Mouse (Mus musculus): ENCODE data around the gene Tacc2. TPM values are rescaled to one million over a fixed set of nuclear protein-coding genes. Genes with fewer than 3 reads are reported as not detected.

Gene Tacc2
- polyA plus RNA-seq, 1 experiment from 2014 or later = 58.9 TPM

DNA sequence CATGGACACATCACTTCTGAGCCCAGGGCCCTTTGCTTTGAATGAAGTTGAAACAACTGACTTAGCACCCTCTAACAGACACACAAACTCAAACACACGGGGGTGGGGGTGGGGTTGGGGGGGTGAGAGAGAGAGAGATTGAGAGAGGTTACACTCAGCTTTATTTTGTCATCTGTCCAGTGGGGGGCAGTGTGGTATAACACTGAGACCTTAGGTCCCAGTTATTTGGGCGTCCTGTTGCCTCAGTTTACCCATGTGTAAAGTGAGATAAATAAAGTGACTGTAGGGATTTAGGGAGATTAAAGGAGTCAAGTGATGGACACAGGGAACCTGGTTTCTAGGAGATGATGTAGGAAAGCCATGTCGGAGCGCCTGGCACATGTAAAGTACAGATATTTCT, 163.9 kb downstream of the Tacc2 start:
- WGBS = 90% methylated on average over 4 of the region's 4 CpGs
- Histone ChIP-seq H3K36me3 (peaks cover 90% of the 10 kb centered on the region), H3K27me3 (replicated peaks) (no peaks in the 10 kb centered on the region), H3K27ac (replicated peaks) (no peak overlapping the region), H3K9ac (replicated peaks) (no peak overlapping the region), H3K4me1 (no peaks in the 10 kb centered on the region), H3K9me3 (replicated peaks) (no peaks in the 10 kb centered on the region), H3K4me3 (replicated peaks) (no peak overlapping the region), H3K4me2 (no peak overlapping the region)
- no peak for ATAC-seq (ENCODE audit: low FRiP score)

DNA sequence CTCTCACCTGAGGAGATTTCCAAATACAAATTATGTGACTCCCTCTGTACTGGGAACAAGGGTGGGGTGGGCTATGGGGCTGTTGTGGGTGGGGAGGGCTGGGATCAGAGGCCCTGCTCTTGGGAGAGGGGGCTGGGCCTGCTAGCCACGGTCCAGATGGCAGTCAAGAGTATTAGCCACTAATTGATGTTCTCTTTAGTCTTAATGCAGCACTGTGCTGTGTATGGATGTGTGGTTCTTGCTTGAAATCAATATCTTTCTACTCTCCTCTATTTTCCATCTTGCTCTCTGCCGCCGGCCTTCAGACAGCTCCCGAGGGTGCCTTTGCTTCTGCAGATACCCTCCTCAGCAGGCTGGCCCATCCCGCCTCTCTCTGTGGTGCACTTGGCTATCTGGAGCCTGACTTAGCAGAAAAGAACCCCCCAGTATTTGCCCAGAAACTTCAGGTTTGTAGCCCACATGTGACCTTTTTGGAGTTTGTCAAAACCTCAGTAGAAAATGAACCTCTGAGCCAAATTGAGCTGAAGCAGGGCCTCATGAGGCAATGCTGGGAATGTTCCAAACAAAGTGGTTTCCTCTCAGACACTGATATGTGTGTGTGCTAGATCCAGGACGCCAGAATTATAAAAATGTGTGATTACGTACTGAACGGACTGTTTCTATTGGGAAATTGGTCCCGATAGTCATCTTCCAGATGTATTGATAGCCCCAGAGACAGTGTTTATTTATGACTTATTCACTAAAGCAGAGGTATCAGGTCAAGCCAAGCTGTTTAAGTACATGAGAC, 166.2 kb downstream of the Tacc2 start:
- Histone ChIP-seq H3K9me3 (replicated peaks) (no peaks in the 10 kb centered on the region), H3K9ac (replicated peaks) (no peak overlapping the region)
- WGBS = 53% methylated on average over 9 of the region's 9 CpGs

DNA sequence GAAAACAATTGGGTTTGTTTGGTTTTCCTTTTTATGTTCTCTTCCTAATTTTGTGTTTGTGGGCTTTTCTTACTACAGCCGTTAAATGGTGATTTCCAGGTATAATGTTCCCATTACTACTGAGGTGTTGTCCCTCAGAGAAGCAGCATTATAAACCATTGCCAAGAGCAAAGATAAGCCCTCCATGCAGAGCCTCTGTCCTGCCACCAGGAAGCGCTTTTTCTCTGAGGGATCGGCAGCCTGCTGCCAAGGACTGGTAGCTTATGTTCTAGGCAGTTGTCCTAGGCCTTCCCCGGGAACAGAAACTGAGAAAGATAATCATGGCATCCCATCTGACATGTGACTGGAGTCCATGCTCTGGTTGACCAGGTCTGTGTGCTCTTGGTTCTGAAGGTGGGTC, 171.9 kb downstream of the Tacc2 start:
- H3K9me3 ChIP-seq (replicated peaks) = no peaks in the 10 kb centered on the region
- H3K27ac ChIP-seq (replicated peaks) = peak overlapping the region; percentile 76; the same call in 1 of the 2 replicates
- no peak overlapping the region for H3K4me3 ChIP-seq (replicated peaks)
- H3K36me3 ChIP-seq = peaks cover 51% of the 10 kb centered on the region
- WGBS = 83% methylated on average over 4 of the region's 4 CpGs
- H3K4me1 ChIP-seq = peaks cover 20% of the 10 kb centered on the region
- no peak for ATAC-seq (ENCODE audit: low FRiP score)
- H3K27me3 ChIP-seq (replicated peaks) = no peaks in the 10 kb centered on the region
- H3K9ac ChIP-seq (replicated peaks) = no peak overlapping the region
- no peak overlapping the region for H3K4me2 ChIP-seq

More for the DNA sequence above, 166.2 kb downstream of the Tacc2 start:
- no peak for ATAC-seq (ENCODE audit: low FRiP score)
- no peak overlapping the region for H3K4me3 ChIP-seq (replicated peaks)
- no peaks in the 10 kb centered on the region for H3K27me3 ChIP-seq (replicated peaks)
- H3K4me1 ChIP-seq = no peaks in the 10 kb centered on the region
- H3K27ac ChIP-seq (replicated peaks) = 0 out of 2 replicates have a peak overlapping the region, but pooled peaks have one; percentile 8
- no peak overlapping the region for H3K4me2 ChIP-seq
- peaks cover 83% of the 10 kb centered on the region for H3K36me3 ChIP-seq

DNA sequence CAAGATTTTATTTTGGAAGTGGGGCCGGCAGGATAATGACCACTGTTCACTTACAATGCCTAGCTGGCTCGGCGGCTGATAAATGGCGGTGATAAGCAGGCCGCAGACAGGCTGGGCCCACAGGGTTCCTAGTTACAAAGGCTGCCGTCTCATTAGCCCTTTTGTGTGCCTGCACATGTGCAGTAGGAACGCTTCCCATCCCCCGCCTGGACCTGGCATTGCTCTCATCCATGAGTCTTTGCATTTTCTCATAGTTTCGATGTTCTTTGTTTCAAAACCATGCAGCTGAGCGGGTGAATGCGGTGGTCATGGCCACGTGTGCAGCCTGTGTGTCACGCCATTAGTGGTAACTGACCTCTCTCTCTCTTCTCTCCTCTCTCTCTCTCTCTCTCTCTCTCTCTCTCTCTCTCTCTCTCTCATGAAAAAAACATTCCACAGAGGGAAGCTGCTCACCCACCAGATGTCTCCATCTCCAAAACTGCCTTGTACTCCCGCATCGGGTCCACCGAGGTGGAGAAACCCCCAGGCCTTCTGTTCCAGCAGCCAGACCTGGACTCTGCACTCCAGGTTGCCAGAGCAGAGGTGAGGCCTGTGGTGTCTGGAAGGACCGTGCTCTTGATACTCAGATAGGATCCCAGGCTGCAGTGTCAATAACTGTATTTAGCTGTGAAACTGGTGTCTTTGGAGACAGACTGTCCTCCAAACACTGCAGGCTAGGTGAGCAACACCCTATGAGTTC, 173.7 kb downstream of the Tacc2 start:
- Histone ChIP-seq H3K4me3 (replicated peaks) (no peak overlapping the region), H3K4me2 (no peak overlapping the region), H3K4me1 (peaks cover 20% of the 10 kb centered on the region), H3K9me3 (replicated peaks) (no peaks in the 10 kb centered on the region), H3K27ac (replicated peaks) (peak overlapping the region; percentile 76), H3K27me3 (replicated peaks) (no peaks in the 10 kb centered on the region), H3K36me3 (peaks cover 50% of the 10 kb centered on the region), H3K9ac (replicated peaks) (no peak overlapping the region)
- peak; percentile 60 for ATAC-seq (ENCODE audit: low FRiP score)
- WGBS = 10% methylated on average over 17 of the region's 17 CpGs

DNA sequence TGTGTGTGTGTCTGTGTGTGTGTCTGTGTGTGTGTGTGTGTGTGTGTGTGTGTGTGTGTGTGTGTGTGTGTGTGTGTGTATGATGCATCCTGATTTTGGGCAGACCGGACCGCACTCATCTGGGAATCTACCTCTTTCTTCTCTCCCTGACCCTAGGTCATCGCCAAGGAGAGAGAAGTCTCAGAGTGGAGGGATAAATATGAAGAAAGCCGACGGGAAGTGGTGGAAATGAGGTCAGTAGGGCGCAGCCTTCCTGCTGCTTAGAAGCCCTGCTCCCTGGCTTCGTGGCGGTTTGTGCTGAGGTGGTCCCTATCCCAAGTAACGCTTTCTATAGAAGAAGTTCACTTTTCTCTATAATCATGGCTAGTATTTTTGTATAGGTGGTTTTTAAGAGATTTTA, 174.4 kb downstream of the Tacc2 start:
- no peaks in the 10 kb centered on the region for H3K27me3 ChIP-seq (replicated peaks)
- no peak for ATAC-seq (ENCODE audit: low FRiP score)
- H3K4me1 ChIP-seq = peaks cover 20% of the 10 kb centered on the region
- H3K4me2 ChIP-seq = no peak overlapping the region
- WGBS = 29% methylated on average over 8 of the region's 9 CpGs
- no peaks in the 10 kb centered on the region for H3K9me3 ChIP-seq (replicated peaks)
- no peak overlapping the region for H3K27ac ChIP-seq (replicated peaks)
- H3K4me3 ChIP-seq (replicated peaks) = no peak overlapping the region
- peaks cover 43% of the 10 kb centered on the region for H3K36me3 ChIP-seq
- no peak overlapping the region for H3K9ac ChIP-seq (replicated peaks)

DNA sequence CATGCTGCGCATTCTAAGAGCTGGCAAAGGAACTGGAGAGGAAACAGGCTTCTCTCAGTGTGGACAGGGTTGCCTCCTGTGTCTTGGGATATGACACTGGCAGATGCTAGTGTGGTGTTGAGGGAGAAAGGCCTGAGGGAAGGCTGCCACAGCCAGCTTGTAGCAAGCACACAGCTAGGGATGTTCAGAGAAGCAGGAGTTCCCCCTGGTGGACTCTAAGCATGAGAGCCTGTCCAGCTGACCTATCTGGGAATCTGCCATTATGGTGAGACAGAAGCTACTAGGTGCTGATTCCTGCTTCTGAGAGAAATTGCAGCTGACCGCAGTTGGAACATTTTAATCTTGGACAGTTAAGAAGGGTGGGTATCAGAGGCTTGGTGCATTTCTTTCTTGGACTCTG, 177.6 kb downstream of the Tacc2 start:
- WGBS = 91% methylated on average over 2 of the region's 2 CpGs
- Histone ChIP-seq H3K27ac (replicated peaks) (peak overlapping the region; percentile 37; the same call in 1 of the 2 replicates), H3K27me3 (replicated peaks) (no peaks in the 10 kb centered on the region), H3K4me3 (replicated peaks) (no peak overlapping the region), H3K9ac (replicated peaks) (no peak overlapping the region), H3K9me3 (replicated peaks) (no peaks in the 10 kb centered on the region), H3K4me2 (no peak overlapping the region), H3K4me1 (peaks cover 16% of the 10 kb centered on the region), H3K36me3 (peaks cover 54% of the 10 kb centered on the region)
- no peak for ATAC-seq (ENCODE audit: low FRiP score)

DNA sequence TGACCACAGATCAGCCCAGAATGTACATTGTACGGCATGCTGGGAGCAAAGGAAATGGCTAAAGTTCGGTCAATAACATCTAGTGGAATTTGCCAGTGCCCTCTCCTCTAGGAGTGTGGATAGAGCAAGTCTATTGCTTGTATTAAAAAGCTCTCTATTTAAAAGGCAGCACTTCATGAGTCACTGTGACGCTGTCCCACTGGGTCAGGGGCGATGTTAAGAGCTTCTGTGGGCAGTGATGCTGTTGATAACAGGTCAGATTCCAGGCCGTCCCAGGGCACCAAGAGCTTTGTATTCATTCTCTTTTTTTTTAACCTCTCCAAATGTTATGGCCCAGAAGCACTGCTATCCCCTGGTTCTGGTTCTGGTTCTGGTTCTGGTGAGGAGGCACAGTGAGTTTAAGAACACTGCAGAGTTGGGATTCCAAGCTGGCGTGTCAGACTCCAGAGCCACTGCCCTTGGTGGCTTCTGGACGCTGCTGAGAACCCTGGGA, 179.2 kb downstream of the Tacc2 start:
- no peak overlapping the region for H3K9ac ChIP-seq (replicated peaks)
- H3K4me3 ChIP-seq (replicated peaks) = no peak overlapping the region
- no peak for ATAC-seq (ENCODE audit: low FRiP score)
- H3K4me2 ChIP-seq = no peak overlapping the region
- WGBS = 88% methylated on average over 7 of the region's 7 CpGs
- H3K27me3 ChIP-seq (replicated peaks) = no peaks in the 10 kb centered on the region
- H3K36me3 ChIP-seq = peaks cover 66% of the 10 kb centered on the region
- H3K4me1 ChIP-seq = no peaks in the 10 kb centered on the region
- H3K9me3 ChIP-seq (replicated peaks) = no peaks in the 10 kb centered on the region
- no peak overlapping the region for H3K27ac ChIP-seq (replicated peaks)

DNA sequence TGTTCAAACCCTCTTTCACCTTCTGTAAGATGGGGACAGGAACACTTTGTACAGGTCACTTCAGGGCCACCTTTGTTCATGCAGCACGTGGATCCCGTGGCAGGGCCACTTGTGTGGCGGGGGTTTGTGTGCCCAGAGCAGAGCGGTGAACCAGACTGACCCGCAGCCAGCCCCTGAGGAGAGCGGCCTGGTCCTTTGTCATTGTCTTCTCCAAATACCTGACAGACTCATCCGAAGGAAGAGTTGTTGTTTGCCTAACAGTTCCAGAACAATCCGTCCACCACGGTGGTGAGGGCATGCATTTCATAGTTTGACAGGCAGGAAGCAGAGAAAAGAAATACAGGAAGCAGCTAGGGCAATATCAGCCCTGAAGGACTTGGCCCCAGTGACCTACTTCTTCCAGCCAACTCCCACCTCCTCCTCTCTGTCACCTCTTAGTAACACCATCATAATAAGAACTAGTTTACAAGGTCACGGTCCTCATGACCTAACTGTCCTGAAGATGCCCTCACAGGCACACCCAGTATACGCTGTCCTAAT, 180.2 kb downstream of the Tacc2 start:
- 87% methylated on average over 11 of the region's 11 CpGs for WGBS
- no peaks in the 10 kb centered on the region for H3K9me3 ChIP-seq (replicated peaks)
- H3K36me3 ChIP-seq = peaks cover 61% of the 10 kb centered on the region
- peaks cover 2% of the 10 kb centered on the region; the same call in 1 of the 2 replicates for H3K4me1 ChIP-seq
- H3K27me3 ChIP-seq (replicated peaks) = no peaks in the 10 kb centered on the region
- ATAC-seq (ENCODE audit: low FRiP score) = no peak
- H3K9ac ChIP-seq (replicated peaks) = no peak overlapping the region
- no peak overlapping the region for H3K4me3 ChIP-seq (replicated peaks)
- no peak overlapping the region for H3K27ac ChIP-seq (replicated peaks)
- no peak overlapping the region for H3K4me2 ChIP-seq

DNA sequence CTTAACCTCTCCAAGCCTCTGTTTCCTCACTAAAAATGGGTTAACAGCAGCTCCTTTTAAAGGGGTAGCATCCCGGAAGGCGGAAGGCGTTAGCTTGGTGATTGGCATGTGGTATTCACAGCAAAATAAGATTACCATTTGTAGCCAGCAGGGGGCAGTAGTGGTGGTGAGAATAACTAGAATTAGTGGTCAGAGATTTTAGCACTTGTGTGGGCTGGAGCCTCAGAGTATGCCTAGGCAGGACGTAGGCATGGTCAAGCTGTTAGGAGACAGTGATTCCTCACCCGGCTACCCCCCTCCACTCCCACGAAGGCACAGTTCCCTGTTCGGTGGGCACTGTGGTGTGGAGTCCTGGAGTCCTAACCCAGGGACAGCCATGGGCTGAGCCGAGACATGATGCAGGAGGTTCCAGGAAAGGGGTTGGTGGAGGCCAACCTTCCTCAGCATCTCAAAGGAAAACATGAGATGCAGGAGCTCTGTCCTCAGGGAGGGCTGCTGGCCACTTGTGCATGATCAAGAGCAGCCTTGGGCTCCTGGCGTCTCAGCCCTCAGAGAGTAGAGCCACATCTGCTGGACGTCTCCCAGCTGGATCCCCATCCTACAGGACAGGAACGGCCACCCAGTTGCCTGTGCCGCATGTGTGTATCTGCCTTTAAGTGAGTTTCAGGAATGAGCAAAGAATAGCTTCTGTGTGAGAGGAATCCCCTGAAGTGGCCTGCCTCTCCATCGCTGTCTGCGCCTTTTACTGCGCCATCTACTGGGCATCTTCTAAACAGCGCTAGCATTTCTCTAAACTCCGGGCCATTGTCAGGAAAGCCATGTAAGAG, 185.0 kb downstream of the Tacc2 start:
- Histone ChIP-seq H3K27me3 (replicated peaks) (no peaks in the 10 kb centered on the region), H3K4me1 (peaks cover 3% of the 10 kb centered on the region; the same call in 1 of the 2 replicates), H3K4me3 (replicated peaks) (no peak overlapping the region), H3K27ac (replicated peaks) (peak overlapping the region; percentile 46; the same call in 1 of the 2 replicates), H3K9ac (replicated peaks) (no peak overlapping the region), H3K36me3 (peaks cover 59% of the 10 kb centered on the region), H3K4me2 (no peak overlapping the region), H3K9me3 (replicated peaks) (no peaks in the 10 kb centered on the region)
- WGBS = 35% methylated on average over 17 of the region's 17 CpGs
- ATAC-seq (ENCODE audit: low FRiP score) = peak; percentile 75

DNA sequence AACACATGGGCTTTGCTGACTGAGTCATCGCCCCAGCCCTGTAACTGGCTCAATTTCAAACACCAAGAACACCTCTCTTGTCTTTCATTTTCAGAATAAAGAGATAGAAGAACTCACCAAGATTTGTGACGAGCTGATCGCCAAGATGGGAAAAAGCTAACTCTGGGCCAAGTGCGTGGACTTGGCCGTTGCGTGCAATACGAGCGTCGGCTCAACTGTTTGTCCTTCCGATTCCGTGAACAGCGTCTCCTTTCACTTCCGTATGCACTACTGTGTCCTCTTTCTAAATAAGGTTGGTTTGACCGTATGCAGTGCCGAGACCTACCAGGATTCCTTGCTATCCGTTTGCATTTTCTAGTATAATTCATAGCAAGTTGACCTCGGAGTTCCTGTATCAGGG, 186.9 kb downstream of the Tacc2 start:
- Histone ChIP-seq H3K4me3 (replicated peaks) (no peak overlapping the region), H3K9ac (replicated peaks) (no peak overlapping the region), H3K36me3 (peaks cover 48% of the 10 kb centered on the region), H3K9me3 (replicated peaks) (no peaks in the 10 kb centered on the region), H3K27me3 (replicated peaks) (no peaks in the 10 kb centered on the region), H3K27ac (replicated peaks) (no peak overlapping the region), H3K4me2 (no peak overlapping the region), H3K4me1 (peaks cover 3% of the 10 kb centered on the region; the same call in 1 of the 2 replicates)
- 93% methylated on average over 17 of the region's 17 CpGs for WGBS
- ATAC-seq (ENCODE audit: low FRiP score) = no peak

All from neural tube, embryonic 15.5 days (tissue).